Mouse (Mus musculus) spleen, adult 2 months (tissue): ENCODE measurements around the gene Dnaja4.

Experiments used
- CTCF ChIP-seq: fragments of 200-500 bp; IDR thresholded peaks from 2 replicates; pipeline ENCODE4 v1.5.1; 2011; ENCODE audit warnings: mild to moderate bottlenecking, inconsistent platforms; ENCODE audit not compliant: insufficient read depth, insufficient read length, insufficient replicate concordance; ENCODE audit errors: extremely low read depth
- POLR2A ChIP-seq: fragments of 200-500 bp; IDR thresholded peaks from 2 replicates; pipeline ENCODE4 v1.6.1; 2011; ENCODE audit warnings: low read depth, low read length, inconsistent platforms

- TF ChIP-seq POLR2A (no peak), CTCF (no peak)
These were observed 36.9 kb upstream of the Dnaja4 start, which contains the start of gene Acsbg1 for GRCm38 (mm10) chr9:54661605-54662377.
